7 mouse cellular contexts compared by ENCODE assay signal in the genomic region with DNA sequence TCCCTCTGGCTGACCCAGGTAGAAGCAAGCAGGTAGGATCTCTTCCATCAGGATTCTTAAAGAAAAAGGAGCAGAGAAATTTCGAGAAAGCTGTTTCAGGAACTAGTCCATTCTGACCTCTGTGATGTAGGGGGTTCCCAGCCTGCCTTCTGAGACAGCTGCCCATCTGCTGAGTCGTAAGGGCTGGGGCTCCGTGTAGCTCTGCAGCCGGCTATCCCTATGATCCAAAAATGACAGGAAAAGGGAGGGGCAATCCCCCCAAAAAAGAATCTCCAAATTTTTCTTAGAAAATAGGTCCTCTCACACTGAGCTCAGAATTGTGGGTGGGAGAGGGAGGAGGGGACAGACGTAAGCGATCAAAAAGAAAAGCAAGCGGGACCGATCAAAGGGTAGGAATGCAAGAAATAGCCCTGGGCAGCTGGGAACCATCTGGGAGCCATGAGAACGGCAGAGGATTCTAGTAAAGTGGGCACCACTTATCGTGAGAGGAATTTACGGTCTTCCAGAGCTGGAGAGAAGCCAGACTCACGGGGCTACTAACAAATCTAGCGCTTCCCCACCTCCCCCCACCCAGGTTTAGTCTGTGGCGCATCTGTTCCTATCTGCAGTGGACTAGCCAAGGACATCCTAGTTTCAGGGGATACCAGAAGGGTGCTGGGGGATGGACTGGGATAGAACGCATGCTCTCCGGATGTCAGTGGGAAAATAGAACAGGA. TPM values are rescaled to one million over a fixed set of nuclear protein-coding genes. Genes with fewer than 3 reads are reported as not detected.
DNase-seq lines count a peak whose midpoint lies in the region; ATAC-seq and TF ChIP-seq lines count a peak whose summit lies in the region.

No protein-coding gene starts in this region.

- H3K27me3 ChIP-seq in lung, embryonic 14.5 days (ENCODE audit: insufficient read depth, low read length): no peaks in the 10 kb centered on the region
- H3K27me3 ChIP-seq in forebrain, embryonic 14.5 days (replicated peaks; ENCODE audit: control insufficient read depth, insufficient read depth, low read length): no peaks in the 10 kb centered on the region
- H3K27me3 ChIP-seq in liver, embryonic 12.5 days (replicated peaks): no peaks in the 10 kb centered on the region; the same call in none of the 2 replicates

- no peaks in the 10 kb centered on the region for H3K36me3 ChIP-seq in lung, embryonic 14.5 days (ENCODE audit: insufficient read depth)
- no peaks in the 10 kb centered on the region for H3K36me3 ChIP-seq in forebrain, embryonic 14.5 days (ENCODE audit: control insufficient read depth, insufficient read depth, low read length)
- H3K36me3 ChIP-seq in liver, embryonic 12.5 days: no peaks in the 10 kb centered on the region

- H3K4me1 ChIP-seq in lung, embryonic 14.5 days (ENCODE audit: insufficient read depth): peaks cover 10% of the 10 kb centered on the region; the same call in 1 of the 2 replicates
- peaks cover 13% of the 10 kb centered on the region for H3K4me1 ChIP-seq in forebrain, embryonic 14.5 days (ENCODE audit: control insufficient read depth, insufficient read depth, low read length)
- no peaks in the 10 kb centered on the region for H3K4me1 ChIP-seq in liver, embryonic 12.5 days

- peak; percentile 64 for DNase-seq in lung, embryonic 14.5 days
- no peak for DNase-seq in lung, adult 18-20 months
- DNase-seq in forebrain, embryonic 14.5 days (ENCODE audit: low spot score): peak; percentile 77
- DNase-seq in left cerebral cortex, postnatal 4 days: peak; percentile 65
- DNase-seq in right cerebral cortex, postnatal 14 days: peak; percentile 67
- no peak for DNase-seq in urinary bladder, postnatal 10 days (ENCODE audit: low spot score)

- peak overlapping the region; percentile 15 for H3K9ac ChIP-seq in lung, embryonic 14.5 days
- peak overlapping the region; percentile 46 for H3K9ac ChIP-seq in forebrain, embryonic 14.5 days (ENCODE audit: low read length)
- no peak overlapping the region for H3K9ac ChIP-seq in liver, embryonic 12.5 days

- H3K4me2 ChIP-seq in lung, embryonic 14.5 days: peak overlapping the region; percentile 59
- peak overlapping the region; percentile 41 for H3K4me2 ChIP-seq in forebrain, embryonic 14.5 days (ENCODE audit: low read length)
- no peak overlapping the region for H3K4me2 ChIP-seq in liver, embryonic 12.5 days

- peak overlapping the region; percentile 15; the same call in 1 of the 2 replicates for H3K4me3 ChIP-seq in lung, embryonic 14.5 days (ENCODE audit: low read depth, low read length)
- H3K4me3 ChIP-seq in forebrain, embryonic 14.5 days (ENCODE audit: low read depth, low read length): peak overlapping the region; percentile 10; the same call in 1 of the 2 replicates
- H3K4me3 ChIP-seq in liver, embryonic 12.5 days: no peak overlapping the region

- no peak overlapping the region for H3K27ac ChIP-seq in lung, embryonic 14.5 days (ENCODE audit: low read depth)
- H3K27ac ChIP-seq in forebrain, embryonic 14.5 days (ENCODE audit: low read depth, low read length): peak overlapping the region; percentile 15; the same call in 1 of the 2 replicates
- no peak overlapping the region for H3K27ac ChIP-seq in liver, embryonic 12.5 days

- no peak for TF ChIP-seq CTCF in lung, embryonic 14.5 days (IDR thresholded peaks at IDR 0.05; ENCODE audit: low read depth)

- H3K9me3 ChIP-seq in lung, embryonic 14.5 days (ENCODE audit: low read depth, low read length): no peaks in the 10 kb centered on the region
- H3K9me3 ChIP-seq in forebrain, embryonic 14.5 days (replicated peaks; ENCODE audit: control insufficient read depth, low read length): no peaks in the 10 kb centered on the region
- no peaks in the 10 kb centered on the region for H3K9me3 ChIP-seq in liver, embryonic 12.5 days (replicated peaks)

- 23% methylated on average over 16 of the region's 16 CpGs for WGBS in lung, embryonic 14.5 days
- 29% methylated on average over 16 of the region's 16 CpGs for WGBS in forebrain, embryonic 14.5 days
- WGBS in liver, embryonic 12.5 days (ENCODE audit: insufficient replicate concordance): 52% methylated on average over 16 of the region's 16 CpGs

- intact Hi-C loops in left cerebral cortex, postnatal 4 days (cut with DNase I): loop anchor here (5.0 kb wide), 1 partner anchor 89 kb away; no protein-coding TSS in a partner anchor

- peak; percentile 56; the same call in 1 of the 2 replicates for ATAC-seq in lung, embryonic 14.5 days (ENCODE audit: insufficient read depth)
- peak; percentile 81 for ATAC-seq in forebrain, embryonic 14.5 days
- no peak for ATAC-seq in liver, embryonic 12.5 days

RNA-seq across cellular contexts. Expression of a gene that starts 9.5 kb away (rescaled TPM):
- polyA plus RNA-seq in lung, embryonic 14.5 days (2014; fragmentation: Nextera tagmentation; extraction: Ambion mirVana): not detected in 2 replicates
- polyA plus RNA-seq in forebrain, embryonic 14.5 days (2014; fragmentation: Nextera tagmentation; extraction: Ambion mirVana): 0.69 and 1.2 TPM in 2 replicates
- under 1 TPM in 1 of 2 experiments, not detected in 1; 0.85 TPM for total RNA-seq in left cerebral cortex, postnatal 4 days (2021)
- not detected in 2 replicates for polyA plus RNA-seq in liver, embryonic 12.5 days (2016; fragmentation: Nextera tagmentation; extraction: Ambion mirVana)

Comparison
In these comparisons a context has a peak if more than half of its experiments do, and no peak if none do; other contexts are left out.
1. DNase-seq: peak in lung, embryonic 14.5 days (single experiment), forebrain, embryonic 14.5 days (single experiment), left cerebral cortex, postnatal 4 days (single experiment) and right cerebral cortex, postnatal 14 days (single experiment); none in lung, adult 18-20 months (0 of 2) and urinary bladder, postnatal 10 days (single experiment).